Mouse (Mus musculus) neutrophil, adult 5-6 weeks (primary cell): ENCODE measurements around the gene Mrpl38. TPM values are rescaled to one million over a fixed set of nuclear protein-coding genes. Genes with fewer than 3 reads are reported as not detected.
"Not testable (repeated sequence)": the region's sequence is repeated elsewhere in the genome, so short reads cannot be mapped to it uniquely, and the experiment has no call there.

Experiments
- ATAC-seq: fragments of 151-379, 151-347 bp; 2 replicates; pipeline ENCODE4 v1.8.0; 2017; ENCODE audit warnings: mild to moderate bottlenecking, moderate TSS enrichment; ENCODE audit not compliant: insufficient number of reproducible peaks, poor library complexity, low FRiP score, severe bottlenecking; ENCODE audit errors: extremely low read depth
- total RNA-seq: library from RNA; stranded (forward); fragments of 200-1000 nt; gene quantifications from 2 replicates; pipeline ENCODE4 v1.2.3, GENCODE M21; 2017

The Mrpl38 gene
- total RNA-seq, 1 experiment from 2014 or later, result 17.7 TPM

DNA sequence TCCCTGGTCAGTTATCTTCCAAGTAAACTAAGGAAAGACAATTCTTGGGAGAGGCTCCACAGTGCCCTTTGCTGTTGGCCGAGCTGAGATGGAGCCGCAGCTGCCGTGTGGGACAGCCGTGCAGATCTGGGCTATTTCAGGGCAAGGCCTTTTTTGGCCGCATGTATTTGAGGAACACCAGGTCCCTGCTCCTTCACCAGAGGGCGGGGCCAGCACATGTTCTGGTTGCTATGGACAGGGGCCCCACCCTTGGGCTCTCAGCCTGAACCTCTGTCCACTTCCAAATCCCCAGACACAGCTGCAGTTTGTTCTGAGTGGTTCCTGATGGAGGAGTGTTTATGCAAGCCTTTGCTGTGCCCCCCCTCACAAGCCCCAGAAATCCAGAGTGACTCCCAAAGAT, 38.3 kb downstream of the Mrpl38 start:
- no peak for ATAC-seq

DNA sequence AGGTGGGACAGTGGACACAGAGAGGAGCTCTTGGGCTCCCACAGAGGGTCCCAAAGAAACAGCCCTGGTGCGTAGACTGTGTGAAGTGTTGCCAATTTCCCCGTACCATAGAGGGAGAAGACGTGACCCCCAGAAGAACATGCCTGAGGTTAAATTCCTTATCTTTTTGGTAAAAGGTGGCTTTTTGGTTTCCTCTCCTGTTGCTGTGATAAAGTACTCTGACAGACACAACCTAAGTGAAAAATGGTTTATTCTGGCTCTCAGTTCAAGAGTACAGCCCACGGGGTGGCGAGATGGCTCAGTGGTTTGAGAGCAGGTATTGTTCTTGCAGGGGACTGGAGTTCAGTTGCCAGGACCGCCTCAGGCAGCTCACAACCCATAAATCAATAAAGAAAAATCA, 39.2 kb downstream of the Mrpl38 start:
- ATAC-seq, result no peak

DNA sequence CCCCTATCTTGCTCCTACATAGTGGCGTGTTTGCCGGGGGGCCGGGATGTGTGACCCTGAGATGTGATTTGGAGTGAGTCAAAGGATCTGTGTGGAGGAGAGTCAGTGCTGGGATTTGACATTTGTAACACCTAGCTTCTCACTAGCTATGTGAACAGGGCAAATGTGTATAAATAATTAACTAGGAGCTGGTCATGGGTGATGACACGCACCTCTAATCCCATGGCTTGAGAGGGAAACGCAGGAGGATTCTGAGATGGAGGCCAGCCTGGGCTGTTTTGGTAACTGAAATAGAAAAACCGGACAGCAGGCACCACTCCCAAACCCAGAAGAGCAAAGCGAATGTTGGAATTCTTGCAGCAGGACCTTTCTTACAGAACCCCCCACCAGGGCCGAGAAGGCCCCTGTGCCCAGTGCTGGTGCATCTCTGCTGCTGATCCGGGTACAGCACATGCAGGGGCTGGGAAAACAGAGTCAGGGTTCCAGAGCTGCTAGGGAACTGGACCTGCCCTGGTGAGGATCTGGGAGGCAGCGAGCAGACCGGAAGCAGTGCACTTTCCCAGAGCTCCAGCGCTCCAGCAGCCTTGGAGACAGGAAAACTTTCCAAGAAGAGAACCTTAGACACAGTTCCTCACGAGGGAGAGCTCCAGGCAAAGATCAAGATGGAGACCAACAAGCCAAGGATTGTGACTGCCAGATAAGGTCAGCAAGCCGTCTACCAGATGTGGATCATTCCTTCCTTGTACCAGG, 39.8 kb downstream of the Mrpl38 start:
- no peak for ATAC-seq

DNA sequence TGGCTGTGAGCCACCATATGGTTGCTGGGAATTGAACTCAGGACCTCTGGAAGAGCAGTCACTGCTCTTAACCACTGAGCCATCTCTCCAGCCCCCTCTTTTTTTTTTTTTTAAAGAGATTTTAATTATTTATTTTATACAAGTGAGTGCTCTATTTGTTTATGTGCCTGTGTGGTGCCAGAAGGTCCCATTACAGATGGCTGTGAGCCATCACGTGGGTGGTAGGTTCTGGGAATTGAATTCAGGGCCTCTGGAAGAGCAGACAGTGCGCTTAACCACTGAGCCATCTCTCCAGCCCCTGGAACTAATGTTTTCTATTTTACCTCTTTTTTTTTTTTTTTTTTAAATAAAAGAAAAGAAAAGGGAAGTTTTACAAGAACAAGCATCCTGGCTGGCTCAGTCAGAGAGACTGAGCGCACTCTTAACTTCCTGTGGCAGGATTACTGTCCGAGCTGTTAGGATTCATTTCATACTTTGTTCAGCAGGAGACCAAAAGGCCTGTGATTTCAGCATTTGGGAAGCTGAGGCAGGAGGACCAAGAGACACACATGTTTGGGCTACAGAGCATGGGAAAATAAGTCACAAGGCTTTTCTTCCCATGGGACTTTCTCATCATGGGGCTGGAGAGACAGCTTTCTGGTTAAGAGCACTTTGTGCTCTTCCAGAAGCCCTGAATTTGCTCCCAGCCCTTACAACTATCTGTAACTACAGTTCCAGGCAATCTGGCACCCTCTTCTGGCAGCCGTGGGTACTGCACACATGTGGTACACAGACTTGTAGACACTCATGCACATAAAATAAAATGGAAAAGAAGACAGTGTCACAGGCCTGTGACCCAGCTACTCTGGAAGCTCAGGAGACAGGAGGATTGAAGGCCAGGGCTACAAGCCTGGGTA, 42.2 kb downstream of the Mrpl38 start:
- no peak for ATAC-seq

DNA sequence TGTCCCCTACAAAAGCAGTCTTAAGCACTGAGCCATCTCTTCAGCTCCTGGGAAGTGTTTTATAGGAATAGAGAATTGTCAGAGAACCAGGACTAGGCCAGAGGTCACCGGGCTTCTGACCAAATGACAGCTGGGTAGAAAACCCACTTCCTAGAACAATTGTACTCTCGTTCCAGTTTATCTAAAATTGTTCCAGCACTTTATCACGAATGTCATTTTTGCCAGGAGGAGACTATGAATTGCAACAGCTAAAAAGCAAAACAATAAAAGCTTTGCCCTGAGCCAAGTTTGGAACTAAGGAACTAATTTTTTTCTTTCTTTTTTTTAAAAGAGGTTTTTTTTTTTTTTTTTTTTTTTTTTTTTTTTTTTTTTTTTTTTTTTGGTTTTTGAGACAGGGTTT, 43.1 kb downstream of the Mrpl38 start:
- ATAC-seq, result no peak

DNA sequence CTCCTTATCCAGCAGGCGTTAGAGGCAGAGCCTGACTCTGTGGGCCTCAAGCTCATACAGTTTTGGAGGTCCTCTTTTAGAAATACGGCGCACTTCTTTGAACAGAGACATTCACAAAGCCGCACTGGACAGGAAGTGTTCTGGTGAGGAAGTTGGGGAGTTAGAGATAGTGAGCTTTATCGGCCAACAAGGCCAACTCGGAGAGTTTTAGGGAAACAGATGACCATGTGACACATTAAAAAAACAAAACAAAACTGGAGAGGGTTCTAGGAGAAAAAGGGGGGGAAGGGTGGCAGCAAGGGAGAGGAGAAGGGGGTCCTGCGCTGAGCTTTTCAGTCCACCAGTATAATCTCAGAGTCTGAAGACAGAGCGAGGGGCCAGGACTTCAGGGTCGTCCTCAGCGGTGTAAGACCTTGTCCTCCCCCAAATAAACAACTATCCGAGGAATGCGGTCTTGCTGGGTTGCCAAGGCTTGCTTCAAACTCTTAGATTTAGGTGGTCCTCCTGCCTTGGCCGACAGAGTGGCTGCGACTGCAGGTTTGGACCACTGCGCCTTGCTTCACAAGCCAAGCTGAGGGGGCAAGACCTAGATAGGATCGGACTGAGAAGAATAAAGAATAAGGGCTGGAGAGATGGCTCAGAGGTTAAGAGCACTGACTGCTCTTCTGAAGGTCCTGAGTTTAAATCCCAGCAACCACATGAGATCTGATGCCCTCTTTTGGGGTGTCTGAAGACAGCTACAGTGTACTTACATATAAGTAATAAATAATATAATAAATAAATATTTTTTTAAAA, 44.7 kb downstream of the Mrpl38 start:
- no peak for ATAC-seq

DNA sequence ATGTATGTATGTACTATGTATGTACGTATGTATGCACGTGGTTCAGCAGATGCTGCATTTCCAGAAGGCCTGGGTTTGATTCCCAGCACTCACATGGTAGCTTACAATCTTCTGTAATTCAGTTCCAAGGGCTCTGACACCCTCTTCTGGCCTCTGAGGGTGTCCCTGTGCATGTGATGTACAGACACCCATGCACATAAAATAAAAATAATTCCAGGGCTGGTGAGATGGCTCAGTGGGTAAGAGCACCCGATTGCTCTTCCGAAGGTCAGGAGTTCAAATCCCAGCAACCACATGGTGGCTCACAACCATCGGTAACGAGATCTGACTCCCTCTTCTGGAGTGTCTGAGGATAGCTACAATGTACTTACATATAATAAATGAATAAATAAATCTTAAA, 45.7 kb downstream of the Mrpl38 start:
- not testable (repeated sequence) for ATAC-seq

DNA sequence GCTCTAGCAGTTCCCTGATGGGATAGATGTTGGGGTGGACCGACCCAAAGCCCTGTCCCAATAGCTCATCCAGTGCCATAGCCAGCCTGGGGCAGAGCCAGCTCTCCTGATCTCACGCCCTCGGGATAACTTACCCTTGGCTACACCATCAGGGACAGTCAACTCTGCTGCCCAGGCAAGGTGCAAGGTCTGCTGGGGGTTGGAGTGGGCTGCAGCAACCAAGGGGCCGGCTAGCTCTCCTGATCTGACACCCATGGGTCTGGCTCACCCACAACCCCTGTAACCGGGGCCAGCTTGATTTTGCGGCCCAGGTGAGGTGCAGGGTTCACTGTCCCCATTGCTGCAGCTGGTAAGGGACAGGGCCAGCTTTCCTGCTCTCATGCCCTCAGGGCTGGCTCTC, 47.1 kb downstream of the Mrpl38 start:
- ATAC-seq, result no peak

DNA sequence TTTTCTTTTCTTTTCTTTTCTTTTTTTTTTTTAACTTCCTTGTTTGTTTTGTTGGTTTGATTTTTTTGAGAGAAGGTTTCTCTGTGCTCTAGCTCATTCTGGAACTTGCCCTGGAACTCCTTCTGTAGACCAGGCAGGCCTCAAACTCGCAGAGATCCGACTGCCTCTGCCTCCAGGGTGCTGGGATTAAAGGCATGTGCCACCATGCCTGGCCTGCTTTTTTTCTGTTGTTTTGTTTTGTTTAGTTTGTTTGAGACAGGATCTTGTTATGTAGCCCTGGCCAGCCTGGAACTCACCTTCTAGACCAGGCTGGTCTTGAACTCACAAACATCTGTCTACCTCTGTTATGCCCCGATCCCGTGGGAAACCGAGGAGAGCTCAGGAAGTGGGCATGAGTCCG, 49.1 kb downstream of the Mrpl38 start:
- ATAC-seq, result no peak

DNA sequence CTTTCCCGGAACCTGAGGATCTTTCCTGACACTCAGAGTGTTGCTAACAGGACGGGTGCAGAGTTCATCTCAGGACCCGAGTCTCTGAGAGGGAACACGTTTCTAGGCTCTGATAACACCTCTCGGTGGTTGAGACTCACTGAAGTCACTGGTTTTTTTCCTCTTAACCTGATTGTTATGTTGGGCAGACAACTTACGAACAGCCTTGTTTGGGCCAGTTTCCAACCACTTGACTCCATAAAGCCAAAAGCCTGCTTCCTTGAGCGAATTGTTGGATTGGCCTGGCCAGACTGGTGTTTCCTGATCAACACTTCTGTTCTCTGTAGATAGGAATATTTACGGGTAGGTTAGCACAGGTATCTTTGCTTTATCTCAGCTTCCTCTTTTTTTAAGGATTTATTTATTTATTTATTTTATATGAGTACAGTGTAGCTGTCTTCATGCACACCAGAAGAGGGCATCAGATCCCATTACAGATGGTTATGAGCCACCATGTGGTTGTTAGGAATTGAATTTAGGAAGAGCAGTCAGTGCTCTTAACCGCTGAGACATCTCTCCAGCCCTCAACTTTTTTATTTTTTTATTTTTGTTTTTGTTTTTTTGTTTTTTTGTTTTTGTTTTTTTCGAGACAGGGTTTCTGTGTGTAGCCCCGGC, 49.8 kb downstream of the Mrpl38 start:
- no peak for ATAC-seq

DNA sequence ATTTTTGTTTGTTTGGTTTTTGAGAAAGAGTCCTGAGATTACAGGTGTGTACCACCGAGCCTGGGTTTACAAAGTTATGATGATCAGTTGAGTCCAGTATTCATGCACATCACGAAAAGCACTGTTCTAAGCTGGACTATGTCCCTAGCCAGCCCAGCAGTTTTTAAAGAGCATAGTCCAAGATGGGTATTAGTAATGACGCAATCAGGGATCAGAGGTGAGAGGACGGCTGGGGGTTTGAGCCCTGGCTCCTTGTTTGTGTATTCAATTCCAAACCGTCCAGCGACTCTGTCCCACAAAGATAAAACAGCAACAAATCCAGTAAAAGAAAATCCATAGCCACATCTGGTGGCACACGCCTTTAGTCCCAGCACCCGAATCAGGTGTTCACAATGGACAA, 50.5 kb downstream of the Mrpl38 start:
- ATAC-seq, result no peak

DNA sequence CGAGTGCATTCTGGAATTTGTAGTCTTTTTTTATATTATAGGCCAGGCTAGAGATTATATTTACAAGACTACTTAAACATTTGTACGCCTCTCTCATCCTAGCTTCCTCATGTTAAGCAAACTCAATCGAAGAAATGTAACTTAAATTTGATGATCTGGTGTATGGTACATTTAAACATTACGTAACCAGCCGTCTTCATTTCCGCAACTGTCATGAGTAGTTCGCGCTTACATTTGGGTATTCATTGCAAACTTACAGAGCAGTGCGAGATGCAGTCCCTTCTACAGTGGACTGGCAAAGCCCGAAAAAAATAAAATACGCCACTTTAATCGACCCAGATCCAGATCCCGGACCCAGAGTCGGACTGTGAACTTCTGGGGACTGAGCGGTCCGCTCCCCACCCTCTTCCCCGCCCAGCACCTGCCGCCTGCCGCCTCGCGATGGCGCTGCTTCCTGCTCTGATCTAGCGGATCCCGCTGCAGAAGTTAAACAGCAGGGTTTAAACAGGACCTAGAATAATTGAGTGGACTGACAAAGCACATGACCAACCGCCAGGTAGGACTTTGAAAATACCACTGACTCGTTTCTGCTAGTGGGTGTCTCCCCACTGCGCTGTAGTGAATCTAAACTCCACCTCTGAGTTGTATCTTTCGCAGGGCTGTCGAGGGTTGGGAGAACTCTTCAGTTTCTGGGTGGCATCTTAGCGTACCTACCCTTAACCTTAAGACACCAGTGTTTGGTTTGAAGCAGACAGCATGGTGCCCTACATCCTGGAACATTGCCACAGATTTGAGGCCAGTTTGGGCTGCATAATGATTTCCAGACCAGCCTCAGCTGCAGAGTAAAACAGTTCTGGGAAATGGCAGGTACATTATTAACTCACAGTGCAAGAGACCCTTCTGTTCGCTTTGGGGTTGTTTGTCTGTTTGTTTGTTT, 51.2 kb downstream of the Mrpl38 start:
- ATAC-seq, result peak; percentile 50

DNA sequence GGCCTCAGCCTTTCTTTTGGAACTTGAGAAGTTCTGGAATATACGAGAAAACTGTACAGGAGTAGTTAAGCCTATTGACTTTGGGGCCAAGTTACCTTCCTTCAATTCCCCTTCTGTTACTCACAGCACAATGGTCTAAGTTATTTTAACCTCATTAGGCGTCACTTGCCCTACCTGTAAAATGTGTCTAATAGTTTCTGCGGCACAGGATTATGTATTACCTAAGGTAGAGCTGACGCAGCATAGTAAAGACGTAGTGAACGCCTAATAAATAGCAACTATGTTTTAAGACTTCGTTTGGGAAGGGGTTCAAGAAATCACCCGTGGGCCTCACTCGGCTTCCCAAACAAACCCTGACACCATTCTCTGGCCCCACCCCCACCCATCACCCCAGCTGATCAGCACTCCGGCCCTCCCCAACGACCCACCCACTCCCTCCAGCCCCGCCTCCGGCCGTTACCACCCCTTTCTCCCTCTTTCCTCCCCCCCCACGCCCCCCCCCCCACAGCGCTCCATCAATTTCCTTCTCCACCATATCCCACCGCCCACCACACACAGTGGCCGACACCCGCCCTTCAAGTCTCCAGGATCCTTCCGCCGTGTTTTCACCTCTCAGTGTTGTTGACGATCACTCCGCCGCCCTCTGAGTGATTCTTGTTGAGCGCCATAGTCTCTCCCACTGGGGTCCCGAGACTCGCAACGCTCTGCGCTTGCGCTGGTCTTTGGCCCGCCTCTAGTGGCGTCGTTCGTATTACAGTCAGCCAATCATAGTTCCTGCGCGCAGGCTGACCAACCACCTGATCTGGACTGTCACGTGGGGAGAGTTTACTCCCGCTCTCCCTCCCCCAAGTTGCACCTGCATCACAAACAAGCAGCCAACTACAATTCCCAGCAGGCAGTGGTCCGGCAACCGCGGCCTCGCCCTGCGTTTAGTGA, 52.1 kb downstream of the Mrpl38 start, which contains the start of gene Wbp2:
Gene Wbp2, minus strand, starts transcription at position 738 of the 936 bp plus-strand sequence.
- ATAC-seq, result peak; percentile 95

DNA sequence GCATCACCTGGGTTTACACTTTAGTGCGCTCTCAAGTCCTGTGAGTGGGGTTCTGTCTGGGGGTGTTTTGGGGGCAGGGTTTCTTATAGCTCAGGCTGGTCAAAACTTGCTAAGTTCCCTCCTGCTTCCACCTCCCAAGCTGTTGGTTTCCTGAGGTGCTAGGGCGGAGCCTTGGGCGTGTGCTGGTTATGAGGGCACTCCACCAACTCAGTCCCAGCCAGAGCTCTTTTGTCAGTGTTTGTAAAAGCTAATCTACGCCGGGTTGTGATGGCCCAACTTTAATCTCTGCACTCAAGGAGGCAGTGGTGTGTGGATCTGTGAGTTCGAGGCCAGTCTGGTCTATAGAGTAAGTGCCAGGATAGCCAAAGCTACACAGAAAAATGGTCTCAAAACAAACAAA, 54.5 kb downstream of the Mrpl38 start:
- no peak for ATAC-seq

DNA sequence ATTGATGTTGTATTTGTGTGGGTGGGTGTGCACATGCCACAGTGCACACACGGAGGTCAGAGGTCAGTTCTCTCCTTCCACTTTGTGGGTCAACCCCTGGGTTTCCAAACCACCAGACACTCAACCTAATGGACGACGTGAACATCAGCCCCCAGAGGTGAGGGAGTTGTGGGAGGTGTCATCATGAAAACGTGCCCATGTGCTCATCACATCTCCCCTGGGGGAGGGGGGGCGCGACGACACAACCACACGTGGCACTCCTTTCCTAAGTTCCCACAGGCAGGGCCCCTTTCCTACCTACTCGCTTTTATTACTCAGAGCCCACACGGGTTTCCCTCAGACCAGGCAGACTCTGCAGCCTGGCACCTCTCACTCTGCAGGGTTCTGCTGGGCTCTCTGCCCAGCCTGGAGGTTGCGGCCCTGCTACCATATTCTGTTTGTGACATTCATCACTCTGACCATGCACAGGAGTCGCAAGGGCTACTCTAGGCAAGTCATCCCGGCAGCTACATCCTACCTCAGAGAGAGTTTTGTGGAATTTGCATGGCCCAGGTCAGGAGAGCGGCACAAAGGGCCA, 55.5 kb downstream of the Mrpl38 start:
- ATAC-seq, result no peak
